Mouse (Mus musculus) forebrain, embryonic 14.5 days (tissue): ENCODE data around the gene Baz1a. TPM values are rescaled to one million over a fixed set of nuclear protein-coding genes. Genes with fewer than 3 reads are reported as not detected.

Experiments
- ATAC-seq: fragments of 200-750 bp; cut with Nextera tagmentation; 2 replicates; pipeline ENCODE4 v1.8.0; 2017; ENCODE audit warnings: mild to moderate bottlenecking, moderate library complexity
- DNase-seq: peaks from one replicate; pipeline ENCODE4 v3.0.0-alpha.2; 2015; ENCODE audit warnings: low spot score
- H3K27ac ChIP-seq: fragments of 300-500 bp; sonication (generic); 2 replicates; pipeline ENCODE4 v1.5.1; 2014; ENCODE audit warnings: low read depth, mild to moderate bottlenecking, control low read depth, low read length, moderate library complexity
- H3K27me3 ChIP-seq: fragments of 300-500 bp; sonication (generic); replicated peaks from 2 replicates; pipeline ENCODE4 v1.6.1; 2014; ENCODE audit warnings: low read length, control low read depth, mixed read lengths; ENCODE audit not compliant: control insufficient read depth, insufficient read depth
- H3K36me3 ChIP-seq: fragments of 300-500 bp; sonication (generic); 2 replicates; pipeline ENCODE4 v1.6.1; 2014; ENCODE audit warnings: low read length, control low read depth; ENCODE audit not compliant: control insufficient read depth, insufficient read depth
- H3K4me1 ChIP-seq: fragments of 300-500 bp; sonication (generic); 2 replicates; pipeline ENCODE4 v1.6.1; 2014; ENCODE audit warnings: antibody characterized with exemption, low read length, control low read depth; ENCODE audit not compliant: control insufficient read depth, insufficient read depth
- H3K4me2 ChIP-seq: fragments of 300-500 bp; sonication (generic); 2 replicates; pipeline ENCODE4 v1.6.1; 2014; ENCODE audit warnings: mild to moderate bottlenecking, control low read depth, low read length
- H3K4me3 ChIP-seq: fragments of 300-500 bp; sonication (generic); 2 replicates; pipeline ENCODE4 v1.5.1; 2014; ENCODE audit warnings: low read depth, low read length, control low read depth
- H3K9ac ChIP-seq: fragments of 300-500 bp; sonication (generic); 2 replicates; pipeline ENCODE4 v1.6.1; 2014; ENCODE audit warnings: mild to moderate bottlenecking, low read length, control low read depth, moderate library complexity
- H3K9me3 ChIP-seq: fragments of 300-500 bp; sonication (generic); replicated peaks from 2 replicates; pipeline ENCODE4 v1.6.1; 2016; ENCODE audit warnings: low read length, control low read depth, mixed read lengths; ENCODE audit not compliant: control insufficient read depth
- WGBS: fragments of 180-500 bp; shearing (Covaris S2); extraction: QIAGEN DNeasy Blood & Tissue Kit; methylation state at CpG from one replicate; pipeline ENCODE4 v1.1.7; 2014; 5-methylcytosine and 5-hydroxymethylcytosine counted together
- polyA plus RNA-seq: library from polyadenylated mRNA; unstranded; fragments of >200 nt; fragmentation: Nextera tagmentation; extraction: Ambion mirVana; gene quantifications from 2 replicates; pipeline ENCODE4 v1.2.1, GENCODE M21; 2014

Gene Baz1a
- polyA plus RNA-seq = 13.6 and 14.4 TPM in 2 replicates

DNA sequence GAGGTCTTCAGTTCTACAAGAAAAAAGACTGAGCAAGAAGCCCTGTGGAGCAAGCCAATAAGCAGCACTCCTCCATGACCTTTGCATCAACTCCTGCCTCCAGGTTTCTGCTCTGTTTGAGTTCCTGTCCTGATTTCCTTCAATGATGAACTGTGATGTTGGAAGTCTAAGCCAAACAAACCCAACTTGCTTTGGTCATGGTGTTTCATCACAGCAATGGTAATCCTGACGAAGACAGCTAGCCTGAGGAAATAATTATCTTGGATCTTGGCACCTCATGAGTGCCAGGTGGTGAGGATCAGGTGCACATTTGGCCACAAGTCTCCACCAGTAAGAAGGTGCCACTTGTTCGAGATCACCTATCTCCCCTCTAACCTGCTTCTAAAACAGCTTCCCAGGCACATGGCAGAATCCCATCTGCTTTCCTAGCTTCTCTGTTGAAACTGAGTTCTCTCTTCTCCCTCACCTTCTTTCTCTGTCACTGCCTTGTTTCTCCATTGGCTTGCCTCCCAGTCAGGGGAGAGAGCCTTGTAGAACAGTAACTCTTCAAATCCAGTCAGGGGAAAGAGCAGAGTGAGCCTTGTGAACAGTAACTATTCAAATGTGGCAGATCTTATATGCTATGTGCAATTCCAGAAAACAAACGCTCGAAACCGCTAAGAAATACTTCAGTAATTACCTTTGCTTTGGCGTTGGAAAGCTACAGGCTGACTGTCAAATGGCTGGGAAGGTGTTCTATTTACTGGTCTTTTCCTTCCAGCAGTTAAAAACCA, at the start of gene Baz1a:
Gene Baz1a (minus strand): TSS at position 723 of the 773 bp plus-strand sequence.
- WGBS = 88% methylated on average over 6 of the region's 6 CpGs
- Histone ChIP-seq H3K27ac (no peak within 1 kb of the TSS), H3K27me3 (no peaks in the 10 kb centered on the region), H3K9me3 (no peaks in the 10 kb centered on the region), H3K9ac (no peak within 1 kb of the TSS), H3K4me2 (no peak within 1 kb of the TSS), H3K4me1 (no peaks in the 10 kb centered on the region), H3K36me3 (no peaks in the 10 kb centered on the region), H3K4me3 (no peak within 1 kb of the TSS)
- DNase-seq = no peak
- no peak for ATAC-seq

DNA sequence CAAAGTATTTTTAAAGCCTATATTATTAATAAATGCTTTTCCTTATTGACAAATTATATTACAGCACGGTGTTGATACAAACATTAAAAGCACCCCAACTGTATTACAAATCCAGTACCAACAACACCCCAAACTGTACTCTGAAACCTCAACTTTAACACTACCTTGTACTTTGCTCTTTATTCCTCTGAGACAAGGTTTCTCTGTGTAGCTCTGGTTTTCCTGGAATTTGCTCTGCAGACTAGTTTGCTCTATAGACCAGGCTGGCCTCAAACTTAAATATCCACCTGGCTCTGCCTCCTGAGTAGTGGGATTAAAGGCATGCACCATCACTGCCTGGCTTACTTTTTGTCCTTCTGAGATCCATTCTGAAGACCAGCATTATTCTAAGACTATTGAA, 48.0 kb upstream of the Baz1a start:
- Histone ChIP-seq H3K27ac (no peak overlapping the region), H3K9me3 (no peaks in the 10 kb centered on the region), H3K4me2 (no peak overlapping the region), H3K9ac (no peak overlapping the region), H3K4me3 (no peak overlapping the region), H3K27me3 (no peaks in the 10 kb centered on the region), H3K36me3 (peaks cover 13% of the 10 kb centered on the region; the same call in 1 of the 2 replicates), H3K4me1 (no peaks in the 10 kb centered on the region)
- WGBS = 96% methylated on average over 1 of the region's 1 CpGs
- ATAC-seq = no peak
- DNase-seq = no peak

DNA sequence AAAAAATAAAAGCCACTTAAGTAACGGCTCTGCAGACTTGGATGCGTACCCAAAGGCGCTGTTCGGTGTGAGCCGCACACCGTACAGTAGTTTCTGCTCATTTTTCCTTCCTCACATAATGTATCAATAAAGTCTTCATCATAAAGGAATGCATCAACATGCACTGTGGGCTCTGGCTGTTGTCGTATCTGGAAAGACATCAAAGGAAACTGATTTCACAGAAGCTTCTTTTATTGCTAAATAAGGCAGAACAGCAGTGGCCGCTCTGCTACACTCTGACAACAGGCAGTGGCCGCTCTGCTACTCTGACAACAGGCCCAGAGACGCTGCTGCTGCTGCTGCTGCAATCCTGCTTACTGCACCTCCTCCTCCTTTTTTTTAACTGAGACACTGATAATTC, 46.9 kb upstream of the Baz1a start:
- no peak overlapping the region for H3K4me3 ChIP-seq
- H3K4me1 ChIP-seq = no peaks in the 10 kb centered on the region
- H3K4me2 ChIP-seq = no peak overlapping the region
- H3K27me3 ChIP-seq = no peaks in the 10 kb centered on the region
- 67% methylated on average over 10 of the region's 10 CpGs for whole genome bisulfite sequencing
- peaks cover 19% of the 10 kb centered on the region; the same call in 1 of the 2 replicates for H3K36me3 ChIP-seq
- no peak overlapping the region for H3K27ac ChIP-seq
- H3K9ac ChIP-seq = no peak overlapping the region
- peak; percentile 38 for DNase-seq
- no peaks in the 10 kb centered on the region for H3K9me3 ChIP-seq
- no peak; the same call in 1 of the 2 replicates for ATAC-seq

DNA sequence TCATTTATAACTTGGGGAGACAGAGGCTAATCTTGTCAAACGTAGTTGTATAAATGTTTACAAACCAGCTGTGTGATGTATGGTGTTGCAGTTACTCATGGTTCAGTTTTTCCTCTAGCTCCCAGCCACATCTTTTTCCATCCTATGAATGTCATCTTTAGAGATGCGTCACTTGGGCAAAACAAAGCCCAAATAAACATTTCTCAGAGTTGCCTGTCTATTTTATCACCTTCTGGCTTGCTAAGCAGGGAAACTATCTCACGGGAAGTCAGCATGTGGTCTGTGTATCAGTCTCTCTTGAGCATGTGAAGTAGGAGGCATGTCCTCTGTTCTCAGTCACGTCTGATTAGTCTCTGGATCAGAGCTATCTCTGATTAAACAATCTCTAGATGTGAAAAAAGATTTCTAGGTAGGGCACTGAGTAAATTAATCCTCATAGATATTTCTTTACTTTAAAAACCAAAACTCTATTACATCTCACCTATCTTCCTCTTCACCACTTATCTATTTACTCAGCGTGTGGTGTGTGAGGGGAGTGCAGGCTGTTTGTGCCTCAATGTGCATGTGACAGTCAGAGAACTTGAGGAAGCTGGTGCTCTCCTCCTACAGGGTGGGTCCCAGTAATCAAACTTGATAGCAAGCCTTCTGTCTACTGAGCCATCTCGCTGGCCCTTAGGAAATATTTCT, 46.2 kb upstream of the Baz1a start:
- WGBS = 93% methylated on average over 6 of the region's 6 CpGs
- H3K4me3 ChIP-seq = no peak overlapping the region
- H3K4me1 ChIP-seq = no peaks in the 10 kb centered on the region
- H3K9ac ChIP-seq = no peak overlapping the region
- DNase-seq (no peak), ATAC-seq (no peak)
- H3K27me3 ChIP-seq = no peaks in the 10 kb centered on the region
- peaks cover 19% of the 10 kb centered on the region; the same call in 1 of the 2 replicates for H3K36me3 ChIP-seq
- no peaks in the 10 kb centered on the region for H3K9me3 ChIP-seq
- H3K4me2 ChIP-seq = no peak overlapping the region
- H3K27ac ChIP-seq = no peak overlapping the region

DNA sequence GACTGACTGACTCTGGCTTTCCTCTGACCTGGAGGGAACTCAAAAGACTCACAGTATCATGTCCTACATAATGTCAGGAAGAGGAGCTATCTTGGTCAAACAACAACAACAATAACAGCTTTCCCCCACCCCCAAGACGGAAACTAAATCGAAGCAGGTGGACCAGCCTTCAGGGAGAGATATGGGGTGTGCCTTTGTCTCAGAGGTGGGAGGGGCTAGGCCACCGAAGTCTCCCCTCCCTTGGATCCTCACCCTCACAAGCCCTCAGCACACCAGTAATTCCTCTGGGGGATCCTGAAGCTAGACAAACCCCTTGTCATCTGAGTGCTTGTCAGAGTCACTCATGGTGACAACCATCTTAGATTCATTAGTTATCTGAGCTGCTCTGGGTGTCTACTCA, 45.7 kb upstream of the Baz1a start:
- Histone ChIP-seq H3K4me1 (no peaks in the 10 kb centered on the region), H3K27me3 (no peaks in the 10 kb centered on the region), H3K4me3 (no peak overlapping the region), H3K36me3 (peaks cover 19% of the 10 kb centered on the region; the same call in 1 of the 2 replicates), H3K4me2 (no peak overlapping the region), H3K9ac (no peak overlapping the region), H3K9me3 (no peaks in the 10 kb centered on the region), H3K27ac (no peak overlapping the region)
- WGBS = 84% methylated on average over 3 of the region's 3 CpGs
- DNase-seq (no peak), ATAC-seq (no peak)

DNA sequence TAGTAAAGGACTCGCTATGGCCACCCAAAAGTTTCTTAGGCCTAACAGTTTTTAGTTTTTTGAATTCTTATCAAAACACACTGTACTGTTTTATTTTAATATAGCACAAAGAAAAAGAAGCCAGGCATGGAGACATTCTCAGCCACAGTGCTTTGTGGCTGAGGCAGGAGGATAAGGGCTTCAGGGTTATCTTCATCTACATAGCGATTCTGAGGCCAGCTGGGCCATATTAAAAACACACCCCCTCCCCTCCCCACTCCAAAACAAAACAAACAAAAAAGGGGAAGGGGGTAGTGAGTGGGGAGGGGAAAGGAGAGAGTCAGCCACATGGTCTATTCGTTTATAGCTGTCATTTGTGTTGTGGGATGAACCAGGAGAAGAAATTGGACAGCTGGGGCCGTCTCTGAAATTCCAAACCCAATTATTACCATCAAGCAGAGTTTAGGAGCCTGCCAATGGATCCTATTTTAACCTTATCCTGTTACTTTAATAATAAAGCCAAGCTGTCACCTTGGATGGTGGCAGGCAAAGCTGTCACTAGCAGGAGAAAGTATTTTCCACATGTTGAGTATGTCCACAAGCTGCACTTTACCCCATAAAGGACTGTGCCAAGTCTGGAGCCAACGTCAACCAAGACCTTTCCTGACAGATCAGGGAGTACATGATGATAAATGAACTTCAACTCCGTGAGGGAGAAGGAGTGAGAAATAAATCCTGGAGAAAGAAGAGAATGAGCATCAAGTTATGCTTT, 44.9 kb upstream of the Baz1a start:
- WGBS = 74% methylated on average over 6 of the region's 6 CpGs

DNA sequence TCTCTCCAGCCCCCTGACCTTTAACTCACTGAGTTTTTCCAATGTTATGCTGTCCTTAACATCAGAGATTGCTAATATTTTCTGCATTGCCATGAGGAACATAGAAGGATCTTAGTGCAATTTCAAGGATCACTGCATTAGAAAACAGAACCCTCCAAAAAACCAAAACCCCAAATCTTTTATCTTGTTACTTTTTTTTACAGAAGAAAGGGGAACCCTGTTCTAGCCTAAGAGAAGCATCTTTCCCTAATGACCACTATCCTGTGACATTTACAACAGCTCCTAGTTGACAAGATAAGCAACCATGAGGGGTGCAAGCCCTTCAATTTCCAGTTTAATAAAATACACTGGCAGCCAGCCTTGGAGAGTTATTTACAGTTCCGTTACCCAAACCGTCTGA, 42.6 kb upstream of the Baz1a start:
- no peak overlapping the region for H3K4me2 ChIP-seq
- no peak overlapping the region for H3K27ac ChIP-seq
- ATAC-seq (no peak), DNase-seq (no peak)
- no peak overlapping the region for H3K9ac ChIP-seq
- 93% methylated on average over 2 of the region's 2 CpGs for WGBS
- peaks cover 24% of the 10 kb centered on the region for H3K36me3 ChIP-seq
- H3K9me3 ChIP-seq = no peaks in the 10 kb centered on the region
- no peaks in the 10 kb centered on the region for H3K4me1 ChIP-seq
- H3K4me3 ChIP-seq = no peak overlapping the region
- H3K27me3 ChIP-seq = no peaks in the 10 kb centered on the region

More for the DNA sequence above, 44.9 kb upstream of the Baz1a start:
- Histone ChIP-seq H3K4me1 (no peaks in the 10 kb centered on the region), H3K9ac (no peak overlapping the region), H3K4me2 (no peak overlapping the region), H3K27ac (no peak overlapping the region), H3K9me3 (no peaks in the 10 kb centered on the region), H3K4me3 (no peak overlapping the region), H3K27me3 (no peaks in the 10 kb centered on the region), H3K36me3 (peaks cover 19% of the 10 kb centered on the region; the same call in 1 of the 2 replicates)
- DNase-seq (no peak), ATAC-seq (no peak)

DNA sequence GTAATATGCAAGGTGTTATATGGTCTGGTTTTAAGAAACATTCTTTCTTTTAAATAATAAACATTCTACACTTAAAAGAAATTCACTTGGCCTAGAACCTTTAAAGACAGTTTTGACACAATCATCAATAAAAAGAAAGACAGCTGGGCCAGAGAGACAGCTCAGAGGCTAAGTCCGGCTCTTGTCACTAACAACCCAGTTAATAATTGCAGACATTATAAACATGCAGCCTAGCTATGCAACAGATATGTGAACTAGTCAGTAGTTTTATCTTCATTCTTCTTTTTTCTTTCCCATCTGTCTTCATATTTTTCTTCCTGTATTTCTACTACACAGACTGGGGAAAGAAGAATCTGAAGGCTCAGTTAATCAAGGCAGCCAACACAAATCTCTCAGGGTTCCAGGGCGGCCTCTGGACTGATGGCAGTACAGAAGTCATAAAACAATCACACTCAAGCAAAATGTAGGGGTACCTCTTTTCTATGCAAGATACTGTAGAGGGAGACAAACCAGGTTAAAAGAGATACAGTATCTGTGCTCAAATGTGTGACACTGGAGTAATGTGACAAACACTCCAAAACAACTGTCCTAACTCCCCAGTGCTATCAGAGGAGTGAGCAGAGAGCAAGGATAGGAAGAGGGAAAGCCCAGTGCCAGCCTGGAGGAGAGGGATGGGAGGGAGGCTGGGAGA, 40.5 kb upstream of the Baz1a start:
- H3K9me3 ChIP-seq = no peaks in the 10 kb centered on the region
- H3K27ac ChIP-seq = no peak overlapping the region
- H3K9ac ChIP-seq = no peak overlapping the region
- DNase-seq = no peak
- H3K4me2 ChIP-seq = no peak overlapping the region
- H3K36me3 ChIP-seq = peaks cover 22% of the 10 kb centered on the region
- H3K4me1 ChIP-seq = no peaks in the 10 kb centered on the region
- H3K4me3 ChIP-seq = no peak overlapping the region
- WGBS = 94% methylated on average over 2 of the region's 2 CpGs
- H3K27me3 ChIP-seq = no peaks in the 10 kb centered on the region
- no peak for ATAC-seq
